8 mouse cellular contexts compared by ENCODE assay signal in genomic region chr12:110991361-110992127, GRCm38 (mm10). TPM values are rescaled to one million over a fixed set of nuclear protein-coding genes. Genes with fewer than 3 reads are reported as not detected.
DNase-seq lines count a peak whose midpoint lies in the region; ATAC-seq lines count a peak whose summit lies in the region.

No protein-coding gene starts in this region.

- H3K4me2 ChIP-seq in hindbrain, embryonic 16.5 days (ENCODE audit: low read length): peak overlapping the region; percentile 71
- peak overlapping the region; percentile 68 for H3K4me2 ChIP-seq in limb, embryonic 13.5 days (replicated peaks)
- peak overlapping the region; percentile 61 for H3K4me2 ChIP-seq in midbrain, embryonic 14.5 days (ENCODE audit: low read length)

- peak; percentile 88 for ATAC-seq in hindbrain, embryonic 16.5 days
- peak; percentile 83 for ATAC-seq in limb, embryonic 13.5 days (ENCODE audit: low FRiP score, low read depth)
- ATAC-seq in midbrain, embryonic 14.5 days (ENCODE audit: low FRiP score, low TSS enrichment): peak; percentile 87

- DNase-seq in left cerebral cortex, postnatal 10 days (ENCODE audit: extremely low spot score in 1 of 2, low spot score in 2 of 2): peak; percentile 30 to 83
- DNase-seq in left cerebral cortex, postnatal 36 days (ENCODE audit: low spot score in 2 of 2): no peak
- peak; percentile 82 to 83 for DNase-seq in cerebellum, postnatal 10 days
- peak; percentile 74 for DNase-seq in gastrocnemius, adult 18-20 months (ENCODE audit: low spot score)
- DNase-seq in midbrain, embryonic 14.5 days: peak; percentile 83
- DNase-seq in spleen, postnatal 36 days (ENCODE audit: low spot score in 2 of 2): peak; percentile 81 to 87

- H3K9me3 ChIP-seq in hindbrain, embryonic 16.5 days (ENCODE audit: control insufficient read depth, low read length): no peaks in the 10 kb centered on the region
- no peaks in the 10 kb centered on the region for H3K9me3 ChIP-seq in limb, embryonic 13.5 days
- H3K9me3 ChIP-seq in midbrain, embryonic 14.5 days (ENCODE audit: control insufficient read depth, low read length): no peaks in the 10 kb centered on the region

- H3K9ac ChIP-seq in hindbrain, embryonic 16.5 days (ENCODE audit: low read depth, low read length): peak overlapping the region; percentile 74
- peak overlapping the region; percentile 69 for H3K9ac ChIP-seq in limb, embryonic 13.5 days
- no peak overlapping the region; the same call in 1 of the 2 replicates for H3K9ac ChIP-seq in midbrain, embryonic 14.5 days (replicated peaks; ENCODE audit: low read length)

- H3K27ac ChIP-seq in hindbrain, embryonic 16.5 days (ENCODE audit: low read depth, low read length): 0 out of 2 replicates have a peak overlapping the region, but pooled peaks have one; percentile 44
- H3K27ac ChIP-seq in limb, embryonic 13.5 days: peak overlapping the region; percentile 58; the same call in 1 of the 2 replicates
- peak overlapping the region; percentile 10; the same call in 1 of the 2 replicates for H3K27ac ChIP-seq in midbrain, embryonic 14.5 days (replicated peaks; ENCODE audit: low read depth, low read length)

- H3K4me3 ChIP-seq in hindbrain, embryonic 16.5 days (ENCODE audit: low read length): peak overlapping the region; percentile 53
- H3K4me3 ChIP-seq in limb, embryonic 13.5 days: peak overlapping the region; percentile 56
- H3K4me3 ChIP-seq in midbrain, embryonic 14.5 days (replicated peaks; ENCODE audit: low read depth, low read length): peak overlapping the region; percentile 40

- H3K36me3 ChIP-seq in hindbrain, embryonic 16.5 days (ENCODE audit: control insufficient read depth, insufficient read depth, low read length): no peaks in the 10 kb centered on the region
- no peaks in the 10 kb centered on the region for H3K36me3 ChIP-seq in limb, embryonic 13.5 days
- H3K36me3 ChIP-seq in midbrain, embryonic 14.5 days (ENCODE audit: control insufficient read depth, insufficient read depth, low read length): no peaks in the 10 kb centered on the region

- 4% methylated on average over 23 of the region's 23 CpGs for WGBS in hindbrain, embryonic 16.5 days
- 4% methylated on average over 23 of the region's 23 CpGs for WGBS in limb, embryonic 13.5 days
- 2% methylated on average over 23 of the region's 23 CpGs for WGBS in midbrain, embryonic 14.5 days

- H3K27me3 ChIP-seq in hindbrain, embryonic 16.5 days (replicated peaks; ENCODE audit: control insufficient read depth, insufficient read depth, low read length): no peaks in the 10 kb centered on the region
- no peaks in the 10 kb centered on the region for H3K27me3 ChIP-seq in limb, embryonic 13.5 days
- no peaks in the 10 kb centered on the region for H3K27me3 ChIP-seq in midbrain, embryonic 14.5 days (ENCODE audit: control insufficient read depth, insufficient read depth, low read length)

- peaks cover 4% of the 10 kb centered on the region; the same call in 1 of the 2 replicates for H3K4me1 ChIP-seq in hindbrain, embryonic 16.5 days (ENCODE audit: control insufficient read depth, insufficient read depth, low read depth, low read length)
- H3K4me1 ChIP-seq in limb, embryonic 13.5 days: peaks cover 11% of the 10 kb centered on the region
- H3K4me1 ChIP-seq in midbrain, embryonic 14.5 days (ENCODE audit: control insufficient read depth, insufficient read depth, low read length): no peaks in the 10 kb centered on the region

- intact Hi-C loops in left cerebral cortex, postnatal 10 days (cut with DNase I): loop anchor here (1.0 kb wide), 1 partner anchor 55 kb away; no protein-coding TSS in a partner anchor
- intact Hi-C loops in left cerebral cortex, postnatal 36 days (cut with DNase I): loop anchor here (1.0 kb wide), 1 partner anchor 55 kb away; no protein-coding TSS in a partner anchor

RNA-seq across cellular contexts. Expression of gene Ankrd9, which starts 12.7 kb away (rescaled TPM):
- total RNA-seq in left cerebral cortex, postnatal 10 days (2021): 1 to 10 TPM; 9.7 to 9.9 TPM
- total RNA-seq in left cerebral cortex, postnatal 36 days (2021): 10 to 100 TPM; 15.1 to 19.4 TPM
- 100 to 1,000 TPM; 109 to 181 TPM for total RNA-seq in gastrocnemius, adult 18-20 months (2021)
- 12.2 and 14.2 TPM in 2 replicates for polyA plus RNA-seq in hindbrain, embryonic 16.5 days (2015; fragmentation: Nextera tagmentation; extraction: Ambion mirVana)
- 14.1 and 16.3 TPM in 2 replicates for polyA plus RNA-seq in limb, embryonic 13.5 days (2015; fragmentation: Nextera tagmentation; extraction: Ambion mirVana)
- polyA plus RNA-seq in midbrain, embryonic 14.5 days (2014; fragmentation: Nextera tagmentation; extraction: Ambion mirVana): 6.7 and 7.4 TPM in 2 replicates

RNA-seq across cellular contexts. Expression of gene Rcor1, which starts 47.6 kb away (rescaled TPM):
- 10 to 100 TPM; 18.0 to 18.3 TPM for total RNA-seq in left cerebral cortex, postnatal 10 days (2021)
- total RNA-seq in left cerebral cortex, postnatal 36 days (2021): 10 to 100 TPM; 14.5 to 18.7 TPM
- 1 to 10 TPM; 6.1 to 8.1 TPM for total RNA-seq in gastrocnemius, adult 18-20 months (2021)
- 4.1 and 4.5 TPM in 2 replicates for polyA plus RNA-seq in hindbrain, embryonic 16.5 days (2015; fragmentation: Nextera tagmentation; extraction: Ambion mirVana)
- polyA plus RNA-seq in limb, embryonic 13.5 days (2015; fragmentation: Nextera tagmentation; extraction: Ambion mirVana): 11.1 and 11.6 TPM in 2 replicates
- polyA plus RNA-seq in midbrain, embryonic 14.5 days (2014; fragmentation: Nextera tagmentation; extraction: Ambion mirVana): 6.6 and 7.6 TPM in 2 replicates

Comparison
In these comparisons a context has a peak if more than half of its experiments do, and no peak if none do; other contexts are left out.
1. DNase-seq: peak in left cerebral cortex, postnatal 10 days (2 of 2), cerebellum, postnatal 10 days (2 of 2), gastrocnemius, adult 18-20 months (single experiment), midbrain, embryonic 14.5 days (single experiment) and spleen, postnatal 36 days (2 of 2); none in left cerebral cortex, postnatal 36 days (0 of 2).
2. RNA of gene Ankrd9, which starts 12.7 kb away (total RNA-seq): 109 to 181 TPM in gastrocnemius, adult 18-20 months; 15.1 to 19.4 TPM in left cerebral cortex, postnatal 36 days and 9.7 to 9.9 TPM in left cerebral cortex, postnatal 10 days; every median in the first group is over 4 times any median in the second.
3. Peak in every context shown above with its lines, with median percentiles within 50 percentile points of each other: ATAC-seq, H3K27ac ChIP-seq, H3K4me2 ChIP-seq and H3K4me3 ChIP-seq.